Mouse (Mus musculus): ENCODE measurements around the gene Gm49322.

- no peak for TF ChIP-seq CTCF (IDR thresholded peaks at IDR 0.05; ENCODE audit: borderline replicate concordance, extremely low read depth, insufficient read depth, insufficient read length)
- TF ChIP-seq POLR2A (IDR thresholded peaks at IDR 0.05; ENCODE audit: borderline replicate concordance, extremely low read depth, insufficient read depth, insufficient read length, poor library complexity, severe bottlenecking): no peak
Measured at GRCm38 (mm10) chr10:80653156-80653720, 47.4 kb downstream of the Gm49322 start.
